Mouse (Mus musculus) erythroblast, embryonic 14.5 days (primary cell): ENCODE results near the gene Thg1l.

ENCODE experiments used
- GATA1 ChIP-seq: IDR thresholded peaks from 2 replicates; pipeline ENCODE4 v1.6.1; 2012; ENCODE audit warnings: low read length, inconsistent platforms, mixed read lengths
- TAL1 ChIP-seq: IDR thresholded peaks from 3 replicates; pipeline ENCODE4 v1.6.1; 2012; ENCODE audit warnings: low read length, inconsistent platforms, mixed read lengths

- no peak for TF ChIP-seq GATA1
- no peak for TF ChIP-seq TAL1
Observed at GRCm38 (mm10) chr11:45907301-45907700, 48.0 kb downstream of the Thg1l start.
